Mouse (Mus musculus): ENCODE data around the gene Shisal2a.

The Shisal2a gene

DNA sequence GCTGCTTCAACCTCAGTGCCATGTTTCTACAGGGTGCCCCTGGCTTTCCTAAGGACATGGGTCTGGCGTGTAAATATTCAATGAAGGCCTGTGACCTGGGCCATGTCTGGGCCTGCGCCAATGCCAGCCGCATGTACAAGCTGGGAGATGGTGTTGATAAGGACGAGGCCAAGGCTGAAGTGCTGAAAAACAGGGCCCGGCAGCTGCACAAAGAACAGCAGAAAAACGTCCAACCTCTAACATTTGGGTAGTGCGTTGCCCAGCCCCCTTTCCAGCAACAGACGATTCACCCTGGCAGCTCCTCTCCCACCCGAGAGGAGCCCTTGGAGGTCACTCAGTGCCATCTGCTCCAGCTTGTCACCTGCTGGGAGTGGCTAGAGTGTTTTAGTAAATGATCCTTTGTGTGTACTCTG lies 44.8 kb downstream of the Shisal2a start:
- no peak for DNase-seq (ENCODE audit: low read depth, low spot score)

DNA sequence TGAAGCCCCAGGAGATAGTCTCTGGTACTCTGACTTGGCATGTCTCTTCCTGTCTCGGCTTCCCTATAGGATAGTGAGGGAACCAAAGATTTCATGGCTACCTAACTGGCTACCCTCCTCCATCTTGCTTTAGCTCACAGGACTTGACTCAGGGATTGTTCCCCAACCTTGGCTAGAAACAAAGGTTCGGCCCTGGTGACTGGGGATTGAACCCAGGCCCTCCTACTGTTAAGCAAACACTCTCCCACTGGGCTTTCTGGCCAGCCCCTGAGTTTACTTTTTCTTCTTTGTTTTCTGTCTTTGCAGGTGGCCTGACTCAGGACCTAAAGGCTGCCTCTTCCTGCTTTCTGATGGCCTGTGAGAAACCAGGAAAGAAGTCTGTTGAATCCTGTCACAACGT lies 45.3 kb downstream of the Shisal2a start:
- no peak for DNase-seq (ENCODE audit: low read depth, low spot score)

DNA sequence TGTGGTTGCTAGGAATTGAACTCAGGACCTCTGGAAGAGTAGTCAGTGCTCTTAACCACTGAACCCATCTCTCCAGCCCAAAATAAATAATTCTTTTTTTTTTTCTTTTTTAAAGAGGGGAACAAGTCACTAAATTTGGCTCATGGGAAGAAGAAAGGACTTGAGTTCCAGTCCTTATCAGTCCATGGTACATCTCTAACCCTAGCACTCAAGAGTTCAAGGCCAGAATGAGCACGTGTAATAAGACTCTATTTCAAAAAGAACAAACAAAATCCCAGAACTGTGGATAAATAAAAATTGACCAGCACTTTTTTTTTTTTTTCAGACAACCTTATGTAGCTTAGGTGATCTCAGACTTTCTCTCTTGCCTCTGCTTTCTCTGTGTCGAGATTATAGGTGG lies 46.4 kb downstream of the Shisal2a start:
- no peak for DNase-seq (ENCODE audit: low read depth, low spot score)

DNA sequence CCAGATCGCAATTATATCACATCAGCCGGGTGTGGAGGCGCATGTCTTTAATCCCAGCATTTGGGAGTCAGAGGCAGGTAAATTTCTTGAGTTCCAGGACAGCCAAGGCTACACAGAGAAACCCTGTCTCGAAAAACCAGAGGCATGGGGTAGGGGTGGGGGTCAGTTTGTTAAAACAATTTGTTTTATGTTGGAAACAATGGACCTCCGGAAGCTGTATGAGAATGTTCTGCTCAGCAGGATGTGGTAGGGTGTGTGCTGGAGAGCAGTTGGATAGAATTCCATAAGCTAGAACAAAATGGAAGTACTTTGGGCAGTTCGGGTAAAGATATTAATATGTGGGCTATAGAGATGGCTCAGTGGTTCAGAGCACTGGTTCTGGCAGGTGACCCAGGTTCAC lies 47.7 kb downstream of the Shisal2a start:
- no peak for DNase-seq (ENCODE audit: low read depth, low spot score)

DNA sequence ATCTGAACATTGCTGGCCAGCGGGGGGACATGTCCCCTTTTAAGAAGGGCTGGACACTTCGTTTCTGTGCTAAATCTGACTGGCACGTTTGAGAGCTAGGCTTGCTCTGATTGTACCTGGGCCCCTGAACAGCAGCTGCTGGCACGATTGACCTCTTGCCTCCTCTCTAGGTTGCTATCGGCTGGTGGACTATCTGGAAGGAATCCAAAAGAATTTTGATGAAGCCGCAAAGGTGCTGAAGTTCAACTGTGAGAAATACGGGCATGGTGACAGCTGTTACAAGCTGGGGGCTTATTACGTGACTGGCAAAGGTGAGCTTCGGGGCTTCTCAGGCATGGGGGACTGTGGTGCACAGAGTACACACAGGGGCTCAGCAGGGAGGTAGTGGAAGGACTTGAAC lies 51.1 kb downstream of the Shisal2a start:
- DNase-seq (ENCODE audit: low read depth, low spot score), result no peak

DNA sequence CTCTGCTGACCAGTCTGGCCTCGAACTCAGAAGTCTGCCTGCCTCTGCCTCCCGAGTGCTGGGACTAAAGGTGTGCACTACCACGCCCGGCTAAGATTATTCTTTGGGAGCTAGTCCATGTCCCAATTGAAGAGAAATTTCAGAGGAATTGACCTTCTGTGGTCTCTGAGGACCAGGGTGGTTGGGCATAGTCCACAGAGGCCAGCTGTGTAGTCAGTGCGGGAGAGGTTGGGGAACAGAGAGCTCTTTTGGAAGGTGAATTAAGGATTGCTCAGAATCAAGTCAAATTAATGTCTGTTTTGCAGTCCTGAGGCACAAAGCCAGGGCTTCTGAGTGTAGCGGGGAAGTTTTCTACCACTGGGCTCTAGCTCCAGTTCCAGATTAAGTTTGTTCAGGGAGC lies 53.3 kb downstream of the Shisal2a start:
- DNase-seq (ENCODE audit: low read depth, low spot score), result no peak

DNA sequence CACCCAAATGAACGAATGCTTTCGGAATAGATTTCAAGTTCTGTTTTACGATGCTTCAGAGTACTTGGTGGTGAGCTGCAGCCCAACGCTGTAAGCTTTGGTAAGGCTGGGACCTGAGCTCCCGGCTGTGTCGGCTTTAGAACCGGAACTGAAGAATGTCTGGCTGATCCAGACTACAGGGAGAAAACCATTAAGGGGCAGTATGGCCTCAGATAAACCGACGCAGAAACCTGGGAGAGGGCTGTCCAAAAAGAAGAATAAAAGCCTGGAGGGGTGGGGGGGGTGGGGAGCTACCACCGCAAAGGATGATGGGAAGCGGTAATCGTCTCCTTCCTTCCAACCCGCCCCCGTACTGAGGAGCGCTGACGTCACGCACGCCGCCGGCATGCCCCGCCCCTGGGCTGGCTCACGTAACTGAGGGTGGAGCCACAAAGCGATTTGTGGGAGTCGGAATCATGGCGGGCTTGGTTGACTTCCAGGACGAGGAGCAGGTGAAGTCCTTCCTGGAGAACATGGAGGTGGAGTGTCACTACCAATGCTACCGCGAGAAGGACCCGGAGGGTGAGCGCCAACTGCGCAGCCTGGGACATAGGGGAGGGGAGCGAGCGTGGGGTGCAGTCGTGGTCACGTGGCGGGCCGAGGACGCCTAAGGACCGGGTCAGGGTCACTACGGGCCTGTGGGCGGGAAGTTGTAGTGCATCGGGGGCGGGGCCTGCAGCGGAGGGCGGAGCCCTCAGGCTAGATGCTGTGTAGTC lies 55.2 kb downstream of the Shisal2a start, which contains the start of gene Coa7:
Coa7 (plus strand) TSS at position 411 of the 755 bp plus-strand sequence.
- peak; percentile 94 for DNase-seq (ENCODE audit: low read depth, low spot score)

DNA sequence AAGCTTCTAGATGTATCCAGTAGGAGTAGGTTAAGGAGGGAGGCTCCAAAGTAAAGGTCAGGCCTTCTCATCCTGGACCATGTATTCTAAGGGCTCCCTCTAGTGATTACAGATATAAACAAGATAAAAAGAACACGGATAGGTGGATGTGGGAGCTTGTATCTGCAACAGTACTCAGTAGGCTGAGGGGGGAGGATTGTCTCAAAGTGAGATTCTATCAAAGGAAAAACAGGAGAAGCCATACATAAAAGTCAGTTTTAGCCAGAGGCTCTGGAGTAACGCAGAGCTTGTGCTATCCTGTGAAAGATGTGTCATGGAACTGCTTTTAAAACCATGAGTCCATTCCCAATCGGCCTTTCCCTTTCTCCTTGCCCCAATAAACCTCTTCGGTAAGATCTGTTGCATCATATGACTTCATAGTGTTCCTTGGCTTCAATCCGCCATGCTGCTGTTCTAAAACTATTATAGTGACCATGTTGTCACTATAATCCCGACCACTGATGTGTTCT lies 56.0 kb downstream of the Shisal2a start:
- DNase-seq (ENCODE audit: low read depth, low spot score), result no peak

DNA sequence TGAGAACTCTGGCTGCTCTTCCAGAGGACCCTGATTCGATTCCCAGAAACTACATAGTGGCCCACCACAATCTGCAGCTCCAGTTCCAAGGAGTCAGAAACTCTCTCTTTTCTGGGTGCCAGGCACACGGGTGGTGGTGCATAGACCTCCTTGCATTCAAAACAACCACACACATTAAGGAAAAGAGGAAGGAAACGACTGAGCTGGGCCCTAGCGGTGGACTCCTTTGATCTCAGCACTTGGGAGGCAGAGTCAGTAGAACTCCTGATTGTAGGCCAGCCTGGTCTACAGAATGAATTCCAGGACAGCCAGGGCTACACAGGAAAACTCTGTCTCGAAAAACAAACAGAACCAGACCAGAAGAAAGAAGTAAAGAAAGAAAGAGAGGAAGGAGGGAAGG lies 59.6 kb downstream of the Shisal2a start:
- DNase-seq (ENCODE audit: low read depth, low spot score), result no peak

DNA sequence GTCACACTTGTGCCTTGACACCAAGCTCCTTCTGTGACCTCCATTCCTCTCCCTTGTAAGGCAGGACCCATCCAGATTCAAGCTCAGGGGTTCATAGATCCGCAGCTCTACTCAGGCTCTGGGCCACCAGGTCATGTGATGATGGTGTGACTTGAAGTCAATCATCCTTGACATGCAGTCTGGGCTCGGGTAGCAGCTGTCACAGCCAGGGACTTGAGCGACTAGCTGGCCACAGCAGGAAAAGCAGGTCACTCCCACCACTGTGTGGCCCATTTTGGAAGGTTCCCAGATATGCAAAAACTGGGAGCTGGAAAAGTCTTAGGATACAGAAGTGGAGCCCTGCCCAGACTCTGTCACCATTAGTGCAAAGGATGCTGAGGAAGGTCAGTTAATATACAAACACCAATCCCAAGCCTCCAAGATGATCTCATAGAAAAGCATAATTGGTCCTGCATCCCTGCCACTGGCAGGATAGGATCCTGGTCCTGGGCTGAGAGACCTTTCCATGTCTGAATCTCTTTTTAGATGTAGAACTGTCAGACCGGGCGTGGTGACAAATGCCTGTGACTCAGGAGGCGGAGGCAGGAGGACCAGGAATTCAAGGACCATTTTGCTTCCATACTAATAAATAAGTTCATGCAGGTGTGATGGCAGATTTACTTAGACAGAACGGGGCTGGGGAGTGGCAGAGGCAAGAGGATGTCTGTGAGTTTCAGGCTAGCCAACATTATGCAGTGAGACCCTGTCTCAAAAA lies 62.3 kb downstream of the Shisal2a start:
- no peak for DNase-seq (ENCODE audit: low read depth, low spot score)

DNA sequence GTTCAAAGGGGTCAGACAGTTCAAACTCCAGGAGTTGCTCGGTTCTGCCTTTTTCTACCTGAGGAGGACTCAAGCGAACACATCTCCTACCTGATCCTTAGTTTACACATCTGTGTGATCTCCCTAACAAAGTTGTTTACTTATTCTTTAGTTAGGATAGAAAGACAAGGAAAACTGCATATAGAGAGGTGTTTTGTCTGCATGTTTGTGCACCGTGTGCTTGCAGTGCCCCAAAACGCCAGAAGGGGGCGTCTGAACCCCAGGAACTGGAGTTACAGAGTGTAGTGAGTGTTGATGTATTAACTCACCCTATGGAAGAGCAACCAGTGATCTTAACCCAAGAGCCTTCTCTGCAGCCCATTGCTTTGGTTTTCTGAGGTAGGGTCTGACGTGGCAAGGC lies 63.4 kb downstream of the Shisal2a start:
- no peak for DNase-seq (ENCODE audit: low read depth, low spot score)

DNA sequence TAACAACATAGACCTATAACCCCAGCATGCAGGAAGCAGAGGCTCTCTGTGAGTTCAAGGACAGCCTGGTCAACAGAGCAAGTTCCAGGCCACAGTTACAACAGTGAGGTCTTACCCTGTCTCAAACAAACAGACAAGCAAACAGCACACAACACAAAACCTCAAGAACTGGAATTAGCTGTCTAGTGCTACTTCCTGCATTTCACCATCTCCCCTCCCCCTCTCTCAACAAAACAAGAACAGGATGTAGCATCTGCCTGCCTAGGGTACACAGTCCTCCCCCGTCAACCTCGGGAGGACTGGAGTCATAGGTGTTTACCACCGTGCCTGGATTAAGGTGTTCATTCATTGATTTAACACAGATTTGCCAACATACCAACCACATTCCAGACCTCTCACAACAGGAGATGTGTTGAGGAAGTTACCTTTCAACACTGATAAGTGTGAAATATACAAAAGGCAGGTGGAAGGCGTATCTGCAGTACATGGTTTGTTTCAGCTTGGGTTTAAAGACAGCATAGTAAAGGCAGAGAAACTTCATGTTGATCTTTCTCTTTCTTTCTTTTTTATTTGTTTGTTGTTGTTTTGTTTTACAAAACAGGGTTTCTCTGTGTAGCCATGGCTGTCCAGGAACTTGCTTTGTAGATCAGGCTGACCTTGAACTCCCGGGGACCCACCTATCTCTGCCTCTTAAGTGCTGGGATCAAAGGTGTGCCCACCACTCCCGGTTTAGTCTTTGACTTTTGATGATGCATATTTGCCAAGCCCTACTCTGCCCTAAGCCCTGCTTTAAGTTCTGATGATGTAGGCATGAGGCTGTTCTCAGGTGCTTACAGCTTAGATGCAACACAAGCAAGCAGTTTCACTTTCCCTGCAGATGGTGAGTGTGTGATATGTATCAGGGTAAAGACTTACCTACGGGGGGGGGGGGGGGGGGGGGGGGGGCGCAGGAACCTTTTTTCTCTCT lies 64.2 kb downstream of the Shisal2a start:
- DNase-seq (ENCODE audit: low read depth, low spot score), result no peak

All from retina, postnatal 7 days (tissue).